20 mouse cellular contexts compared by ENCODE assay signal in genomic region chr16:13866076-13866475, GRCm38 (mm10). TPM values are rescaled to one million over a fixed set of nuclear protein-coding genes. Genes with fewer than 3 reads are reported as not detected.
A peak's percentile ranks its signal among the peaks of the same experiment; 100 is the strongest.
DNase-seq lines count a peak whose midpoint lies in the region; ATAC-seq and TF ChIP-seq lines count a peak whose summit lies in the region.
"Had no signal": no experiment of that assay in that cellular context is flagged by ENCODE, and none has a peak within 500 bp of the region (broad histone marks: within the 10 kb centered on the region; RNA-seq: fewer than 3 reads in every experiment).

No protein-coding gene starts in this region.

- no peak overlapping the region for H3K27ac ChIP-seq in kidney, adult 2 months (ENCODE audit: insufficient read depth, low read depth, low read length)
- peak overlapping the region; percentile 58 for H3K27ac ChIP-seq in liver, adult 2 months (replicated peaks; ENCODE audit: insufficient read depth, low read depth, low read length)
- H3K27ac ChIP-seq in liver, embryonic 11.5 days (ENCODE audit: low read depth, low read length): no peak overlapping the region
- 0 out of 2 replicates have a peak overlapping the region, but pooled peaks have one; percentile 28 for H3K27ac ChIP-seq in intestine, postnatal 0 days (ENCODE audit: low read depth, low read length)
- H3K27ac ChIP-seq: embryonic facial prominence, embryonic 12.5 days; hindbrain, embryonic 14.5 days; limb, embryonic 13.5 days; midbrain, embryonic 10.5 days; stomach, embryonic 15.5 days had no signal

- no peak overlapping the region for H3K4me3 ChIP-seq in kidney, adult 2 months (ENCODE audit: insufficient read depth, low read depth, low read length)
- no peak overlapping the region for H3K4me3 ChIP-seq in liver, adult 2 months (ENCODE audit: insufficient read depth, low read depth, low read length)
- no peak overlapping the region for H3K4me3 ChIP-seq in liver, embryonic 11.5 days (ENCODE audit: low read depth, low read length)
- H3K4me3 ChIP-seq in intestine, postnatal 0 days (ENCODE audit: low read depth, low read length): no peak overlapping the region
- H3K4me3 ChIP-seq: embryonic facial prominence, embryonic 12.5 days; erythroblast, embryonic 14.5 days; limb, embryonic 13.5 days; midbrain, embryonic 10.5 days; stomach, embryonic 15.5 days had no signal

- DNase-seq in kidney, adult 2 months: peak; percentile 9
- no peak for DNase-seq in kidney, postnatal 14 days
- DNase-seq in liver, adult 2 months (ENCODE audit: extremely low read depth, low read depth, low spot score): no peak
- DNase-seq in liver, embryonic 11.5 days (ENCODE audit: low spot score): no peak
- DNase-seq in yolk sac, embryonic 10.5 days (ENCODE audit: low spot score): peak; percentile 29
- DNase-seq in left cerebral cortex, postnatal 4 days: no peak
- DNase-seq in frontal cortex, postnatal 14 days (ENCODE audit: low spot score in 2 of 2): no peak
- DNase-seq: cerebellum, adult 9-11 months; heart, postnatal 14 days; kidney, adult 8-10 months; lung, adult 18-20 months had no signal

- no peak for ATAC-seq in liver, embryonic 11.5 days (replicated peaks; ENCODE audit: low FRiP score)
- ATAC-seq in intestine, postnatal 0 days: peak; percentile 70
- ATAC-seq: forebrain, embryonic 14.5 days had no signal

- peaks cover 4% of the 10 kb centered on the region for H3K36me3 ChIP-seq in kidney, adult 2 months (ENCODE audit: control insufficient read depth, insufficient read depth, low read length)
- peaks cover 42% of the 10 kb centered on the region for H3K36me3 ChIP-seq in liver, adult 2 months (ENCODE audit: control insufficient read depth, insufficient read depth, low read length)
- H3K36me3 ChIP-seq in liver, embryonic 11.5 days (ENCODE audit: control insufficient read depth, insufficient read depth, low read length): peaks cover 4% of the 10 kb centered on the region; the same call in 1 of the 2 replicates
- peaks cover 45% of the 10 kb centered on the region for H3K36me3 ChIP-seq in intestine, postnatal 0 days (ENCODE audit: control insufficient read depth, insufficient read depth)

- no peaks in the 10 kb centered on the region for H3K9me3 ChIP-seq in liver, embryonic 11.5 days (ENCODE audit: control insufficient read depth, low read length)
- no peaks in the 10 kb centered on the region for H3K9me3 ChIP-seq in intestine, postnatal 0 days (ENCODE audit: control insufficient read depth)
- H3K9me3 ChIP-seq: embryonic facial prominence, embryonic 12.5 days; limb, embryonic 13.5 days; midbrain, embryonic 10.5 days; stomach, embryonic 15.5 days had no signal

- no peak for TF ChIP-seq CTCF in kidney, adult 2 months (conservative IDR thresholded peaks at IDR 0.05; ENCODE audit: insufficient read depth, insufficient read length, low read depth, low read length)
- no peak for TF ChIP-seq CTCF in liver, adult 2 months (IDR thresholded peaks at IDR 0.05; ENCODE audit: low read depth, low read length)
- no peak for TF ChIP-seq CTCF in intestine, postnatal 0 days (IDR thresholded peaks at IDR 0.05; ENCODE audit: low read depth)

- no peaks in the 10 kb centered on the region for H3K4me1 ChIP-seq in kidney, adult 2 months (ENCODE audit: control insufficient read depth, insufficient read depth, low read length)
- peaks cover 5% of the 10 kb centered on the region; the same call in 1 of the 2 replicates for H3K4me1 ChIP-seq in liver, adult 2 months (ENCODE audit: control insufficient read depth, insufficient read depth, low read length)
- no peaks in the 10 kb centered on the region for H3K4me1 ChIP-seq in liver, embryonic 11.5 days (replicated peaks; ENCODE audit: control insufficient read depth, insufficient read depth, low read length)
- H3K4me1 ChIP-seq in intestine, postnatal 0 days (replicated peaks; ENCODE audit: control insufficient read depth, insufficient read depth, low read length): no peaks in the 10 kb centered on the region
- H3K4me1 ChIP-seq: embryonic facial prominence, embryonic 12.5 days; limb, embryonic 13.5 days; stomach, embryonic 15.5 days had no signal

- H3K4me2 ChIP-seq in liver, embryonic 11.5 days: no peak overlapping the region
- H3K4me2 ChIP-seq in intestine, postnatal 0 days (replicated peaks; ENCODE audit: low read depth): no peak overlapping the region
- H3K4me2 ChIP-seq: embryonic facial prominence, embryonic 12.5 days; heart, embryonic 11.5 days; hindbrain, embryonic 14.5 days; limb, embryonic 13.5 days; stomach, embryonic 15.5 days had no signal

- no peaks in the 10 kb centered on the region; the same call in none of the 2 replicates for H3K79me2 ChIP-seq in liver, adult 2 months (ENCODE audit: control insufficient read depth, insufficient read depth, low read length)

- no peak overlapping the region for H3K9ac ChIP-seq in liver, adult 2 months (ENCODE audit: low read depth, low read length)
- H3K9ac ChIP-seq in liver, embryonic 11.5 days (ENCODE audit: low read depth, low read length): no peak overlapping the region
- H3K9ac ChIP-seq in intestine, postnatal 0 days (ENCODE audit: low read depth, low read length): no peak overlapping the region
- H3K9ac ChIP-seq: embryonic facial prominence, embryonic 12.5 days; hindbrain, embryonic 14.5 days; limb, embryonic 13.5 days; stomach, embryonic 15.5 days had no signal

- 46% methylated on average over 4 of the region's 4 CpGs for WGBS in kidney, adult 2 months
- 43% methylated on average over 4 of the region's 4 CpGs for WGBS in liver, adult 2 months
- WGBS in liver, embryonic 11.5 days: 53% methylated on average over 4 of the region's 4 CpGs
- 35% methylated on average over 4 of the region's 4 CpGs for WGBS in intestine, postnatal 0 days

- intact Hi-C loops in left cerebral cortex, postnatal 4 days (cut with DNase I): no loop called here

- no peaks in the 10 kb centered on the region for H3K27me3 ChIP-seq in kidney, adult 2 months (replicated peaks; ENCODE audit: control insufficient read depth, insufficient read depth, low read length)
- H3K27me3 ChIP-seq in liver, adult 2 months (ENCODE audit: control insufficient read depth, insufficient read depth, low read length): no peaks in the 10 kb centered on the region
- H3K27me3 ChIP-seq in liver, embryonic 11.5 days (replicated peaks; ENCODE audit: control insufficient read depth, insufficient read depth, low read length): no peaks in the 10 kb centered on the region
- no peaks in the 10 kb centered on the region for H3K27me3 ChIP-seq in intestine, postnatal 0 days (replicated peaks; ENCODE audit: control insufficient read depth, insufficient read depth, low read length)
- H3K27me3 ChIP-seq: embryonic facial prominence, embryonic 12.5 days; limb, embryonic 13.5 days; stomach, embryonic 15.5 days had no signal

- no peak for TF ChIP-seq POLR2A in kidney, adult 2 months (IDR thresholded peaks at IDR 0.05; ENCODE audit: low read depth, low read length)
- TF ChIP-seq POLR2A in liver, adult 2 months (IDR thresholded peaks at IDR 0.05; ENCODE audit: extremely low read depth, insufficient read depth, low read length): no peak

RNA-seq across cellular contexts. Expression of gene Pdxdc1, which starts 36.9 kb away (rescaled TPM):
- polyA plus RNA-seq in kidney, adult 2 months (2012; rRNA removed): 77.3 and 85.4 TPM in 2 replicates
- total RNA-seq in liver, adult 2 months (2014; rRNA removed): 102 and 112 TPM in 2 replicates
- 41.4 and 45.5 TPM in 2 replicates for polyA plus RNA-seq in liver, adult 2 months (2012; rRNA removed)
- polyA plus RNA-seq in liver, embryonic 11.5 days (2014; fragmentation: Nextera tagmentation; extraction: Ambion mirVana): 48.2 and 57.2 TPM in 2 replicates
- polyA plus RNA-seq in intestine, postnatal 0 days (2015; fragmentation: Nextera tagmentation; extraction: Ambion mirVana): 59.5 and 61.1 TPM in 2 replicates
- 10 to 100 TPM; 79.0 to 79.2 TPM for total RNA-seq in left cerebral cortex, postnatal 4 days (2021)

RNA-seq across cellular contexts. Expression of gene Mpv17l, which starts 36.9 kb away (rescaled TPM):
- polyA plus RNA-seq in kidney, adult 2 months (2012; rRNA removed): 363 and 893 TPM in 2 replicates
- 30.6 and 35.9 TPM in 2 replicates for total RNA-seq in liver, adult 2 months (2014; rRNA removed)
- 26.2 and 29.8 TPM in 2 replicates for polyA plus RNA-seq in liver, adult 2 months (2012; rRNA removed)
- polyA plus RNA-seq in liver, embryonic 11.5 days (2014; fragmentation: Nextera tagmentation; extraction: Ambion mirVana): 1.9 and 3.1 TPM in 2 replicates
- 5.2 and 8.6 TPM in 2 replicates for polyA plus RNA-seq in intestine, postnatal 0 days (2015; fragmentation: Nextera tagmentation; extraction: Ambion mirVana)
- 10 to 100 TPM; 46.6 to 53.9 TPM for total RNA-seq in left cerebral cortex, postnatal 4 days (2021)
- polyA plus RNA-seq: erythroblast, embryonic 14.5 days had no signal

RNA-seq across cellular contexts. Expression of gene Ntan1, which starts 47.4 kb away (rescaled TPM):
- 60.5 and 67.9 TPM in 2 replicates for polyA plus RNA-seq in kidney, adult 2 months (2012; rRNA removed)
- 32.1 and 35.8 TPM in 2 replicates for total RNA-seq in liver, adult 2 months (2014; rRNA removed)
- polyA plus RNA-seq in liver, adult 2 months (2012; rRNA removed): 25.2 and 33.5 TPM in 2 replicates
- 83.8 and 84.4 TPM in 2 replicates for polyA plus RNA-seq in liver, embryonic 11.5 days (2014; fragmentation: Nextera tagmentation; extraction: Ambion mirVana)
- polyA plus RNA-seq in intestine, postnatal 0 days (2015; fragmentation: Nextera tagmentation; extraction: Ambion mirVana): 115 and 119 TPM in 2 replicates
- 100 to 1,000 TPM; 107 to 109 TPM for total RNA-seq in left cerebral cortex, postnatal 4 days (2021)

Comparison
In these comparisons a context has a peak if more than half of its experiments do, and no peak if none do; other contexts are left out.
1. DNase-seq: peak in kidney, adult 2 months (single experiment) and yolk sac, embryonic 10.5 days (single experiment); none in kidney, postnatal 14 days (single experiment), liver, adult 2 months (single experiment), liver, embryonic 11.5 days (single experiment), left cerebral cortex, postnatal 4 days (single experiment) and frontal cortex, postnatal 14 days (0 of 2).
2. H3K27ac ChIP-seq: peak in liver, adult 2 months (single experiment) and intestine, postnatal 0 days (single experiment); none in kidney, adult 2 months (single experiment) and liver, embryonic 11.5 days (single experiment).
3. RNA of gene Mpv17l, which starts 36.9 kb away (polyA plus RNA-seq): 363 to 893 TPM in kidney, adult 2 months; 26.2 to 29.8 TPM in liver, adult 2 months, 5.2 to 8.6 TPM in intestine, postnatal 0 days and 1.9 to 3.1 TPM in liver, embryonic 11.5 days; every median in the first group is over 10 times any median in the second.